Mouse (Mus musculus): ENCODE measurements around the gene 4933427D14Rik. TPM values are rescaled to one million over a fixed set of nuclear protein-coding genes. Genes with fewer than 3 reads are reported as not detected.

The 4933427D14Rik gene
- total RNA-seq, 2 experiments from 2014 or later, result 15.9 to 21.0 TPM

DNA sequence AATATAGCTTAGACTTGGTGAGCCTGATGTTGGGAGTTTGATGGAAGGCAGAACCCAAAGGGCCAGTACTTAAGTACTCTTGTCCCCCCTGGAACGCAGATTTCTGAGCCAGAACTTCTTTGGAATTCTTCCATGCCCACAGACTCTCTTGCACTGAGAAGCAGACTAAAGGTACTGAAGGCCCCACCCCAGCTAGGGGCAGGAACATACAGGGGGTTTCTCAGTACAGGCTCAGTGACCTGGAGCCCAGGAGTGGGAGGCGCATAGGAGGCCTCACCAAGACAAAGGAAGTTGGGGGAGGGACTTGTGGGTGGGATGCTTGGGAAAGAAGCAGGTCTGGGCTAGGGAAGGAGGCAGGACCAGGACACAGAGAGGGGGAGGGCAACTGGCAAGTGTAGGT is 56.1 kb downstream of the 4933427D14Rik start:
- ATAC-seq (replicated peaks; ENCODE audit: low FRiP score, poor library complexity, severe bottlenecking), result no peak

DNA sequence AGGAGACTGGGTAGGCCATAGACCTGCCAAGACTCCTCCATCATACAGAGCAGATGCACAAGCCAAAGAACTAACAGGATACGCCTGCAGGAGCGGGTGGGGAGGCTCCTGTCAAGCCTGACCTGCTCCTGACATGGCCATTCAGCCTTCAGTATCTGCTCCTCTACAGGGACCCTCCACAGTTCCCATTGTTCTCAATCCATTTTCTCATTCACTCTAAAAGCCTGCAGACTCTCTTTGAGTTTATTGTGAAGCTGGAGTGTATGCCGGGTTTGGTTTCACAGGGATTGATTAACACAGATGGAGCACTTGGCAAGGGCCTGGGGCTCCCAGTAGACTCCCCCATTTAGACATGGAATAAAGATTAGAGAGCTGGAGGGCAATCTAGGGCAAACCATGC is 59.3 kb downstream of the 4933427D14Rik start:
- no peak for ATAC-seq (replicated peaks; ENCODE audit: low FRiP score, poor library complexity, severe bottlenecking)

DNA sequence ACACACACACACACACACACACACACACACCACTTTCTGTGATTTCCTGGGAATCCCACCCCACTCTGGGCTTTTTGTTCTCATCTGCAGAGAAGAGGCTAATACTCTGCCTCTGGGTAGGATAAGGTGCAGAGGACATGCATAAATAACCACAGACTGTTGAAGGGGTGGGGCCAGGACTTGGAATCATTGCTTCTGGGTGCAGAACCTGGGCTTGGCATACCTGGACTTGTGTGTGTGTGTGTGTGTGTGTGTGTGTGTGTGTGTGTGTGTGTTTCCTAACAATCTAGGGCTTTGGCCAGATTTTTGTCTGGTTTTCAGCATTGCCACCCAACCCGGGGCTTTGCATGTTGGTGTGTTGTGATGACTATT is 61.4 kb downstream of the 4933427D14Rik start:
- ATAC-seq (replicated peaks; ENCODE audit: low FRiP score, poor library complexity, severe bottlenecking), result no peak

DNA sequence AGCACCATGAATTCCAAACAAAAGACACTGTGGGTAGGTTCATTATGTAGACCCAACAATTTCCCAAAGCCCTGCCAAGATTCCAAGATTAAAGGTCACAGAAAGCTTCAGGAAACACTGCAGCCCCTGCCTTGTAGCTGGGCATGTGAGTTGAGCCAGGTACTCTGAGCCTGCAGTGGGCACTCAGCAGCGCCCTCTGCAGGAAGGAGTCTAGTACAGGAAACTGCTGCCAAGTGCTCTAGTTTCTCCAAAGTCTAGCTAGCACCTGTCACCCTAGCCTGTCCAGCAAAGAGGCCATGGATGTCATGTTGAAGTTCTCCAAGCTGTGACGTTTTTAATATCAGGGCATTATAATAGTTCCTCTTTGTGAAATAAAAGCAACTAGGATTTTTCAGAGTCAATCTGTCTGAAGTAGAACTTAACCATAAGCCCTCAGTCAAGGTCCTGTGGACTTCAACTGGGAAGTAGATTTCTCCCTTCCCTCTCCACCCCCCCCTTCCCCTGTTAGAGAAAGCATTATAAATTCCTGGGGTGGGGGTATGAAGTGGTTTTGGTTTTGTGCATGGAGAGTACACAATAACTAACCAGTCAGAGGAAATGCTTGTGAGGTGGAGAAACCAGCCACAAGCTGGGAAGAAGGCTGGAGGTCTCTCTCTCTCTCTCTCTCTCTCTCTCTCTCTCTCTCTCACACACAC is 61.9 kb downstream of the 4933427D14Rik start:
- ATAC-seq (replicated peaks; ENCODE audit: low FRiP score, poor library complexity, severe bottlenecking), result no peak

DNA sequence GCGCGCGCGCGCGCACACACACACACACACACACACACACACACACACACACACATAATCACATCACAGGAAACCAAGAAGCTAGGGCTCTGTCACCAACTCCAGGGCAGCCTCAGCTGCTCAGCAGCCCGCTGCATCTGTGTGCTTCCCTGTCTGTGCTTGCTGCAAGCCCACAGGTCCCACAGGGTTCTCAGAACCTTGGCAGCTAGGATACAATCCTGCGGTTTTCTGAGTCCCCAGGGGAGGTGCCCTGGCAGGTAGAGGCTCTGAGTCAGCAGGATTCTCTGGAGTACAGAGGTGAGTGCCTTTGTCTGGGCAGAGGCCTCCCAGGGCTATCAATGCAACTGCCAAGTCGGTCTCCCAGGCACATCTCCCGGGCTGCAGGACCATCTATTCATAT is 64.4 kb downstream of the 4933427D14Rik start:
- no peak for ATAC-seq (replicated peaks; ENCODE audit: low FRiP score, poor library complexity, severe bottlenecking)

DNA sequence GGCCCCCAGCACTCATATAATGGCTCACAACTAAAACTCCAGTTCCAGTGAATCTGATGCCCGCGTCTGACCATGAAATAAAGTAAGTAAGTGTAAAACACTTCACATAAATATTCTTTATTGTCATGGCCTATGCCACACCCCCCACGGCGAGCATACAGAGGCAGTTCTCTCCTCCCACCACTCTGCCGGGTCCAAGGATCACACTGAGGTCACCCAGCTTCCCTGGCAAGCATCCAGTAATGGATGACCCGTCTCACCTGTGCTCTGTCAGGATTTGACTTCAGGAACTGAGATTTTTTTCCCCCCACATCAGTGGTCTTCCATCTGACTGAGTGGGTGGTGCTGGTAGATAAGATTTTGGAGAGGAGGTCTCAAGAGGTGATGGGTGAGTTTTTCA is 67.1 kb downstream of the 4933427D14Rik start:
- no peak for ATAC-seq (replicated peaks; ENCODE audit: low FRiP score, poor library complexity, severe bottlenecking)

DNA sequence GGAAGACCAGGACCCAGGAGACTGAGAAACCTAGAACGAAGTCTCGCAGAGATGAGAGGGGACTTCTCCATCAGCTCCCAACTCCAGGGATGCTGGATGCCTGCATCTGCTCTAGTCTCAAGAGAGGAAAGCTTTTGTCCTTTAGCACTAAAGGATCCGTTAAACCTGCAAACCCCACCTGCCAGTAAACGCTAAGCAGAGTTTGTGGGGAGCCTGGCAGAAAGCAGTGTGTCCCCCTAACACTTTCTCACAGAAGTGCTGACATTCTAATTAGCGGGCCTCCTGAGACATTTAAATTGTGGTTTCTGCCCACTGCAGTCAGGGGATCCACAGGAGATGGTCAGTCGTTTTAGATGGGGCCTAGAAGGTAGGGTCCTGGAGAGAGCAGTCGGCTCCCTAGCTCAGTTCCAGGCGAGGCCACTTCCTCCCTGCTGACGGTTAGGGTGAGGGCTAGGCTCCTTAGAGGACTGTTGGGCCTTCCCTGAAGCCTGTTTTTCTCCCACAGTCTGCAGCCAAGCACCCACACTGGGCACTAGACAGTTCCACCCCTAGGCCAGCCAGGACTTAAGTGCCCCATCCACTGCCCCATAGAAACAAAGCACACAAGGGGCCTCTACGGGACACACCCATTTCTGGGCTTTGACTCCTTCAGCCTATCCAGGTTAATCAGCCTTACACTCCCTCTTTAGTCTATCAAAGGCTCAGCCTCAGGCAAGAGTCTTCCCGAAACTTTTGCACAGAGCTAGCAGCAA is 70.9 kb downstream of the 4933427D14Rik start:
- no peak for ATAC-seq (replicated peaks; ENCODE audit: low FRiP score, poor library complexity, severe bottlenecking)

DNA sequence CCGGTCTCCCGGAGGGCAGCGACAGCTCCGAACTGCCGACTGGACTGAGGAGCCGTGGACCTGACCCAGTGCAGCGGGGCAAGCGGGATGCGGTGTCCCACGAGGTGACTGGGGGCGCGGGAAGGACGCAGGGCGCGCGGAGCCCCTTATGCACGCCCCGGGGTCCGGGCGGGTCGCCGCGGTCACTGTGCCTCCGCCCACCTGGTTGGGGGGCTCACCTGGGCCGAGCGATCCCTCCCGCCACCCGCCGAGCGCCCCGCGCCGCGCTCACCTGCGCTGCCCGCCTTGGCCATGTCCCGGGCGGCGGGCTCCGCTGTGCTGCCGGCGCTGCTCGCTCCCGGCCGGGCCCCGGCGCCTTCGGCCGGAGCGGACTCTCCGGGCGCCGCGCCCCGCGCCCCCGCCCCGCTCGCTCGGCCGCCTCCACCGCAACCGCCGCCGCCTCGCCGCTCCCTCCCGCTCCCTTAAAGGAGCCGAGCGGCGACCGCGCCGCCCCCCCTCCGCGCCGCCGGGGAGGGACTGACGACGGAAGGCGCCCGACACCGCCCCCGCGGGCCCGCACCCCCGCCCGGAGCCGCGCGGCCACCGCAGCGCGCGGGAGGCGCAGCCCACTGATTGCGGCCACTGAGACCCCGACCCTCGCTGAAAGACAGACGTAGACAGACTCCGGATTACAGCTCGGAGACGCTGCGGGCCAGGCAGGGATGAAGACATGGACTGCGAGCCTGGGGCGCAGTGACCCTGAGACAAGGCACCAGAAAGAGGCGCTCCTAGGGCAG is 71.7 kb downstream of the 4933427D14Rik start, which contains the start of gene Pitpnm3:
Pitpnm3 (minus strand) TSS at position 396 of the 776 bp plus-strand sequence.
- no peak for ATAC-seq (replicated peaks; ENCODE audit: low FRiP score, poor library complexity, severe bottlenecking)

DNA sequence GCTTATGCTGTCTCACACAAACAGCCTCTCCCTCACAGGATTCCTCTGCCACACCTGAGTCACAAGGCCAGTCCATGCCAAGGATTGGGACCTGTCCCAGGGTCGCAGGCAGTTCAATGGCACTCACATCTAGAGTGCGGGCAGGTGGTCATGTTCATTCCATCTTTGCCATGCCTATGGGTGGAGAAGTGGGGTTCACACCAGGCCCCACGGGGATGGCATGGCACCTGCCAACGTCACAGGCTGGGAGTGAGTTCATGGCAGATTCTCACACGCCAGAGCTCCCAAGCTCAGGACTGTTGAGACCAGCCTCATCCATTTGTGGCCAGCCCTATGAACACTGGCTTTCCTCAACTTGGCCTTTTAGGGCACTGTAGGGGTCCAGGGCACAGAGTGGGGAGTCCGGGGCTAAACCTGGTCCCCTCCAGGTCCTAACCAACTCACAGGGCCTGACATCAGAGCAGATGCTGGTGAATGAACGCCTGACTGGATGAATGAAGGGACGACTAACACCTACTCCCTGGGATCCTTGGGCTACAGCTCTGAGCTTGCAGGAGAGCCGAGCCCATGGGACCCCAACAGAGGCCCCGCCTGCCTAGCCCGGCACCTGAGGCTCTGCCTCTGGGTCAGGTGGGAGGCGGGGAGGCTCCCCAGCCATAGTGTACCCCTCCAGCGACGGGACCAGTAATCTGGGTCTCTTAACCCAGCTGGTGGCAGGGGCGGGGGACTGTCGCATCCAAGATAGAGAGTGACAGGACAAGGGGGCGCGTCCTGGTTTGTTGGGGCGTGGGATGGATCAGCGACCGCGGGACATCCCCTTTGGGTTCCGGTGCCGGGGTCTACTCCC is 72.5 kb downstream of the 4933427D14Rik start:
- ATAC-seq (replicated peaks; ENCODE audit: low FRiP score, poor library complexity, severe bottlenecking), result no peak

DNA sequence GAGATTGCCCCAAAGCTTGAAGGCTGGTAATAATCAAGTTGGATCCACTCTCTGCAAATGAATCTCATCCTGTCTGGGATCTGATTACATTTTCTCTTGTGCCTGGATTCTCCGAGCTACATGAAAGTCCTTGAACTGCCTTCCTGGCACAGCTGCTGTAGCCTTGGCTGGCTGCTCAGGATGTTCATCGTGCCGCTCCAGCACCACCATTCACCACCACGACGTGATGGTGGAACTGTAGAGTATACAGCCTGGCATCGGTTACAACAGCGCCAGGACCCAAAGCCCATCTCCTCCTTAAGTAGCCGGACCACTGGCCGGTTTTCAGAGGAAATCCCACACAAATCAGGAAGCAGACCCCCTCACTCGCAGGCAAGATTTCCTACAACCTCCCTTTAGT is 74.2 kb downstream of the 4933427D14Rik start:
- ATAC-seq (replicated peaks; ENCODE audit: low FRiP score, poor library complexity, severe bottlenecking), result no peak

DNA sequence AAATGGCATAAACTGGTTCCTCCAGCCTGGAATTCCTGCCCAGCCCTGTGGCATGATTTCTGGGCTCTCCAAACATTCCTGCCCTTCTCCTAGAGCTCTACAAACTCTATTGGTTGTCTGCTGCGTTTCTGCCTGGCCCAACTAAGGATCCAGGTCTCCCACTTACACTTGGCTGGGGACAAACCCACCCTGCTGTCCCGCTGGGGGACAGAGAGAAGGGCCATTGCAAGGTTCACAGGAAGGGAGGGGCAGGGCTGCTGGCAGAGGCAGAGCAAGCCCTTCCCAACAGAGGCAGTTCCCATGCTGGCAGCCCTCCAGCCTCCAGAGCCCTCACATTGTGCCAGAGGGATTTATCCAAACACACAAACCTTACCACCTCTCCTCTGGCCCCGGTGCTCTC is 75.0 kb downstream of the 4933427D14Rik start:
- no peak for ATAC-seq (replicated peaks; ENCODE audit: low FRiP score, poor library complexity, severe bottlenecking)

DNA sequence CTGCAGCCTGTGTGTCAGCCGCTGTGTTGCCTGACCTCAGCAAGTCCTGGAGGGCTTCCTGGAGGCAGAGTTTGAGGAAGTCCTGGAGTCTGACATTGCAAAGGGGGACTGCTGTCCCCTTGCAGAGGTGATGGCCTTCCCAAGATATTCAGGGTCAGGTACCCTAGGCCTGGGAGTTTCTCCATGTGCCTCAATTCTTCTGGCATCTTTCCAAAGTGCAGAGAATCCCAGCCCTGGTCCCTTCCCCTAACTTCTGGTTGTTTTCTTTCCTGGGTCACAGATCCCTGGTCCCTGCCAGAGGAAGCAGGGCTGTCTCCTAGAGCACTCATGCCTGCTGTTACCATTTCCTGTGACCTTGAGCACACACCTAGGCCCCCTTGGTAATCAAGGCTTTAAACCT is 75.6 kb downstream of the 4933427D14Rik start:
- no peak for ATAC-seq (replicated peaks; ENCODE audit: low FRiP score, poor library complexity, severe bottlenecking)

DNA sequence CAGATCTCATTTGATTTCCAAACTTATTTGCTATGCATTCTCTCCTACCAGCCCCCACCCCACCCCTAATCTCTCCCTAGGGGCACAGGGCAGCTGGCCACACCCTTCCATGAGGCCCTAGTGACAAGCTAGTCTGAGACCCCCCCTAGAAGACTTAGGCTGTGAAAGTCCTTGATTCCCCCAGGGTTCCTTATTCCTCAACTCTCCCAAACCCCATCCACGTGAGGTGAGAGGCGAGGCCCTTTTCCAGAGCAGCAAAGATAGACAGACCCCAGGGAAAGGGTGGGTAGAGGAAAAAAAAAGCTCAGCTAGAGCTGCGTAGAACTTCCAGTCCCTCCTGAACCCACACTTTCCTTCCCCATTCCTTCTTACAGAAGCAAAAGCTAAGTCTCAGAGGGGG is 76.4 kb downstream of the 4933427D14Rik start:
- no peak for ATAC-seq (replicated peaks; ENCODE audit: low FRiP score, poor library complexity, severe bottlenecking)

DNA sequence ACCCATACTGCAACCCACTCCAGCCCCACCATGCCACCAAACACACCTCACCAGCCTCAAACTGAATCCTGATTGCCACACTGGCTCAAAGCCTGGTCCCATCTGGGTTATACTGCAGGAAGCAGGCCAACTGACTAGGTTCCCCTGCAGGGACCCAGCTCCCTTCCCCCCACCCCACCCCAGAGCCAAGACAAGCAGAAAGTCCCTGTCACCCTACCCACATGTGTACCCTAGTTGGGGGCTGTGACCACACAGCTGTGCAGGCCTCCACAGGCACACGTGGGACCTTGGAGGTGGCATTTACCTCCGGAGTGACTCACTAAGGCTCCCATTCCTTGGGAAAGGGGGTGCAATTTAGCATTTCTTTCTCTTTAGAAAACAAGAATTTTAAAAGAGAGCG is 76.8 kb downstream of the 4933427D14Rik start:
- no peak for ATAC-seq (replicated peaks; ENCODE audit: low FRiP score, poor library complexity, severe bottlenecking)

DNA sequence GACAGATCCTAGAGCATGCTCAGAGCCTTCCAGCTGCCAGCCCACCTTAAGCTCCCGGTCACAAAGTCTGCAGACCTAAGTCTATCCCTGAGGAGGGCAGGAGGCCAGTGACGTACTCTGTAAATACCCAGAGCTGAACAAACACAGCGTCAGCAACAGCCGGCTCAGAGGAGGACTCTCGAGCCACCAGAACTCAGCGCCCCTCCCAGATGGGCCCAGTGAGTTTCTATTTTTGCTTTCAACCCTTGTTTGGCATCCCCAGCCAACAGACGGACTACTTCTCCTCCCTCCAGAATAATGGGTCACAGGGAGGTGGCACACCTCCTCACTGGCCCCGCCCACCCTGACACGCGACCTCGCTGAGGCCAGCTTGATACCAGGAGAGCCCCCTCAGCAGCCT is 77.2 kb downstream of the 4933427D14Rik start:
- no peak for ATAC-seq (replicated peaks; ENCODE audit: low FRiP score, poor library complexity, severe bottlenecking)

DNA sequence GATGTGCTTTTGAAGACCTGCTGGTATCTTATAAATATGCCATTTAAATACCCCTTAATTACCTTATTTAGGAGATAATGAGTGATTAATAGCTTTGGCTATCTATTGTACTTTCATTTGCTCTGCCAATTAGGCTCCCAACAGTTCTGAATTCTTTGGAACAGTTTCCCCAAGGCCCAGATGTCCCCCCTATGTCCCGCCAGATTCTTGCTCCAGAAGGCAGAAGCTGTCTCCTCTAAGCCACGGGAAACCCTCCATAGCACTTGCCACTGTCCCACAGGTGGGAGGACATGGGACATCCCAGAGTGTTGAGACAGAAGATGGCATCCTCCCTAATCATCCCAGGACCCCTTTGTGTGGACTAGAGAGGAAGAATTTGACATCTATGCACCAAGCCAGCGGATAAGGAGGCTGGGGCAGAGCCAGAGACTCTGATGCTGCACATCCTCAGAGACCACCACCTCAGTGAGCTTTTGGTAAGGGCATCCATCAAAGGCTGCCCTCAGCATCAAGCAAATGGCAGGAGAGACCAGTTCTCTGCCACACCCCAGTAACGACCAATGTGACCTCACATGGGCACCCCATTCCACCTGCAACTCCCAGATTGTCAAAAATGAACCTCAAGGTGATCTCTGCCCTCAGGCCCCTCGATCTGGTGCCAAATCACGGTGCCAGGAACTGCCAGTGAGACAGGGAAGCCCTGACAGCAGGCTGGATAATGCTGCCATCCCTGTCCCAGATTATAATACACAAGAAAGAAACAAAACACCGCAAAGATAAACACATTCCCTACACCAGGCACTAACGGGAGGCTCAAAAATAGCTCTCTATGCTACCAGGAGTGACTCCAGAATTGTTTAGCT is 78.0 kb downstream of the 4933427D14Rik start:
- no peak for ATAC-seq (replicated peaks; ENCODE audit: low FRiP score, poor library complexity, severe bottlenecking)

DNA sequence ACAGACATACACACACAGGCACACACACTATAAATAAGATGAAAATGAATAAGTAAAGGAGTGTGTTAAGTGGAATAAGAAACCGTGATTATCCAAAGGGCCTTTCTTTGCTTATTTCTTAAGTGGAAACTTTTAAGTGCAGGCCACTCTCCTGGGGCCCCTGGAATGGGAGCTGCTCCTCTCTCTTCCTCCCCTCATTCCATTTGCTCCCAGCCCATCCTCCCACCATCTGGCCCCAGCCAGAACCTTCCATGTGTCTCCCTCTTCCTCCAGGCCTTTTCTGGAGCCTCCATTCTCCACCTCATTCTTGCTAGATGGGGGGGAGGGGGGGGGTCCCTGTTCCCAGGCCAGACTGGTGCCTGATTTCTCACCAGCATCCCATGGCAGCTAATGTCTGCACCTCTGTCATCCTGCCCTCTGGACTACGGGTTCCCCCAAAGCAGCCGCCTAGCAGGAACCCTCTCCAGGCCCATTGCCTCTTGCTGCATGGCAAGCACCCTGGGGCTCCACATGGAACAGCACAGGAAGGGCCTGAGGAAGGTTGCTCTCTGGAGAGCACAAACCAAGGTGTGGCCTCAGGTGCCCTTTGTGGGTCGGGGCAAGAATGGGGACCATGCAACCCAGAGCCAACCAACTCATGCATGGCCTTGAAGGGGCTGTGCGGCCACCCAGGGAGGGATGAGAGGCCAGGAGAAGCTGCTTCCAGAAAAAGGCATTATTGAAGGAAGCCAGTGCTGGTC is 79.6 kb downstream of the 4933427D14Rik start:
- no peak for ATAC-seq (replicated peaks; ENCODE audit: low FRiP score, poor library complexity, severe bottlenecking)

DNA sequence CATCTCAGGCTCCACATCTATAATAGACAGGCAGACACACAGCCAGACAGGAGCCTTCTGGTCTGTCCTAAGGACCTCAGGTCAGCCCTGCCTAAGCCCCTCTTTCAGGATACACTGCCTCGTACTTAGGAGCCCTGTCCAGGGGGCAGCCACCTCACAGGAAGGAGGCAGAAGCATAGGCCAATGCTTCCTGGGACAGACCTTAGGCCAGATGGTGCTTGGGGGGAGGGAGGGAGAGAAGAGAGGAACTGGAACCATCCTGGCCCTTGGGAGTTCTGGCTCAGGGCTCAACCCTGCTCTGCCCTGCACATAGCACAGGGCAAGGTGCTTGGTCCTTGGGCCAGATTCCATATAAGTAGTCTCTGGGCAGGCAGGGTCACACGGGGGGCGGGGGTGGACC is 81.5 kb downstream of the 4933427D14Rik start:
- ATAC-seq (replicated peaks; ENCODE audit: low FRiP score, poor library complexity, severe bottlenecking), result no peak
